Mouse (Mus musculus) frontal cortex, postnatal 36 days (tissue): ENCODE results near the gene Camta1.
A peak's percentile ranks its signal among the peaks of the same experiment; 100 is the strongest.

ENCODE experiments used
- DNase-seq, 2 experiments: peaks; one replicate each; pipeline ENCODE4 v3.0.0; 2022; ENCODE audit warnings: low spot score in 2 of 2

Gene Camta1

DNA sequence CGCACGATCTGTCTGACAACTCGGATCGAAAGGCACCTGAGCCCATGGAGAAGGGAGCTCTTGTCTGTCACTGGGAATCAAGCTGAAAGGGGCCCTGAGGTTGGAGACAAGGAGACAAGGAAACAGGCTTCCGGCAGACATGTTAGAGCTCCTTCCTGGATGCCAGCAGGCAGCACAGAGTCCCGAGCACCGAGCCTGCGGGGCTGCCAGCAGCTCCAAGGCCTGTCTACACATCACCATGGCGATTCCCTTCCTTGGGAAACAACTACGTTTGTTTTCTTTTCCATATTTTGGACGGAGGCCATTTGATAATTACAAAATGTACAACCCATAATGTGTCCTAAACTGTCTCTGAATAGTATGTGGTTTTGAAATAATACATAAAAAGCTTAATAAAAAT is 122.8 kb downstream of the Camta1 start:
- DNase-seq, result no peak

DNA sequence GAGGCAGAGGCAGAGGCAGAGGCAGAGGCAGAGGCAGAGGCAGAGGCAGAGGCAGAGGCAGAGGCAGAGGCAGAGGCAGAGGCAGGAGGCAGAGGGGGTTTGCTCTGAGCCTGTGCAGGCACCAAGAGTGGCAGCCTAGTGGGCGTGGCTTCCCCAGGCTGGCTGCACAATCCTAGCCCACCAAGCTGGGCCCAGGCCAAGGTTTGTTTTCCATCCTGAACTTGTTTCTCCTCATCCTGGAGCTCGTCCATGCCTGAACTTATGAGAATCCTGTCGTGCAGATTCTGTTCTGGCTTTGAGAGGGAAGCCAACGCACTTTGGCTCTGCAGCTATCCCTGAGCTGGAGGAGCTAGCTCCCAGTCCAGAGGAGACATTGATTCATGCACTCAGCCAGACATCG is 123.4 kb downstream of the Camta1 start:
- DNase-seq, result no peak

DNA sequence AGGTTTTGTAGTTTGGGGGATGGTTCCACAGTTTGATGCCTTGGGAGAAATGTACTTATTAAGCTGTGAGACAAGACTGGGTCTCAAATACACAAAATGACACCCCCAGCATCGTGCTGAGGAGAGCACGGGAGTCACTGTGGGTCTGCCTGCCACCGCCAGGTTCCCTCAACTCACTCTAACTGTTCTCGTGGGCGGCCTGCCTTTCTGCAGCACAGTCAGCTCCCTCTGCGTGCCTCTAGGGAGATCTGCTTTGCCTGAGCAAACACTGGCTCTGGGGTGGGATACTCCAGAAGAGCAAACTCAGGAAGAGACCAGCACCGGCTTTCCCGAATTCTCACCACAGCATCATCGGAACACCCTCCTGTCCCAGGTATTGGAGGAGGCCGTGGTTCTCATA is 129.0 kb downstream of the Camta1 start:
- no peak for DNase-seq

DNA sequence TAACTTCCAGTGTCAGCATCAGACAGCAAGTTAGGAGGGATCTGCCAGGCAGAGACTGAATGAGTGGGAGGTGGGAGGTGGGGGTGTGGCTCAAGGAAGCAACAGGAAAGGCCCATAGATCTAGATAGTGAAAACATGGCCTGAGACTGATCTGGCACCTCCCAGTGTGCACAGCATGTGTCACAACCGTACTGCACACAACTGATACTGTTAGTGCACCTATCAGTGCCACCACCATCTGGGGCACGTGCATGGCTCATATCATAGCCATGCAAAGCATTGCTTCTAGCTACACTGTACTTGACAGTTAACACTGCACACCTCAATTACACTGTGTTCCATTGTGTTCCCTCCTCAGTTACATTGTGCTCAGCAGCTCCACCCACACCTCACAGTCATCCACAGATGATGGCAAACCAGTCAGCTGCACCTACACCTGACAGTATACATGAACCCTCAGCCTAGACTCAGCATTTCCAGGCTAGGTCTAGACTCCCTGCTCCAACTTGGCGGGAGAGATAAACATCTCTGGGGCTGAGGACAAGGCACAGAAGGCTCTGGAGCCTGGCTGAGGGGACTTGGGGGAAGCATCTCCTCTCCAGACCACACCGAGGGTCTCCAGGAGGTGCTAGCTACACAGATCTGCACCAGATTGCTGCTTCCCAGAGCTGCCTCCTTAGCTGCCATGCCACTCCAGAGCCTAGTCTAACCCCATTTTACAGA is 131.5 kb downstream of the Camta1 start:
- DNase-seq, result no peak

DNA sequence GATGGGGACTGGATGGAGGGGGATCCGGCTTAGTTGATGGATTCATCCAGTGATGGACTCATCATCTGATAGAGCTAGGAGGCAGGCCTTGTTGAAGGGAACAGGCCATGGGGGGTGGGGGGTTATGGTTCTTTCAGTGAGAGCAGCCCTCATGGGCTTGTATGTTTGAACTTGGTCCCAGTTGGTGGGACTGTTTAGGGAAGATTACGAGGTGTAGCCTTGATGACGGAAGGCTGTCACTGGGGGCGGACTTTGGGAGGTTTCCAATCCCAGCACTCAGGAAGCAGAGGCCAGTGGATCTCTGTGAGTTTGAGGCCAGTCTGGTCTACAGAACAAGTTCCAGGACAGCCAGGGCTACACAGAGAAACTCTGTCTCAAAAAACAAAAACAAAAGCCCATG is 132.6 kb downstream of the Camta1 start:
- no peak for DNase-seq

DNA sequence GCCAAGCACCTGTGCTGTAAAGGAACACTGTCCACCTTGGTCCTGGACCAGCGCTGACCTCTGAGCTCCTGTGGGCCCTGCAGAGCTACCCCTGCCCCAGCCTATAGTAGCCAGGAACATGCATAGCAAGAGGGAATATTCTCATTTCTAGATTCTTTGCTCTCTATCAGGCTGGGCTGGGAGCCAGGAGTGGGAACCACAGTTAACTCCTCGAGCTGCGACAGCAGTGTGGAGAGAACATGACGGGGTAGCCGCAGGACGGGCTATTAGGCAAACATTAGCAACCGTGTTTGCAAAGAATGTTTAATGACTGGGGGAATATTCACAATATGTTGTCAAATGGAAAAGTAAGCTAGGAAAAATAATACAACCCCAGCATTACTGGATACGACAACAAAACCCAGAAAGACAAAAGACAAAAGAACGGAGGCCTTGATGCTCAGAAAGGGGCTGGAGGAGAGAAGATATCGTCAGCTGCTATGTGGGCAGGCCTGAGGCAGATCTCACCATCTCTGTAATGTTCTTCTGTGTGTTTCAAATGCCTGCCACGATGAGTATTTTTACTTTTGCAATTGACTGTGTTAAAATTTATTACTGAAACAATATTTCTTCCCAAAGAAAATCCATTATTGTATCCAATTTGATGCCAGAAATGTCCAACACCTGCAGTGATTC is 133.1 kb downstream of the Camta1 start:
- peak in 1 of 2 experiments; percentile 45 for DNase-seq

DNA sequence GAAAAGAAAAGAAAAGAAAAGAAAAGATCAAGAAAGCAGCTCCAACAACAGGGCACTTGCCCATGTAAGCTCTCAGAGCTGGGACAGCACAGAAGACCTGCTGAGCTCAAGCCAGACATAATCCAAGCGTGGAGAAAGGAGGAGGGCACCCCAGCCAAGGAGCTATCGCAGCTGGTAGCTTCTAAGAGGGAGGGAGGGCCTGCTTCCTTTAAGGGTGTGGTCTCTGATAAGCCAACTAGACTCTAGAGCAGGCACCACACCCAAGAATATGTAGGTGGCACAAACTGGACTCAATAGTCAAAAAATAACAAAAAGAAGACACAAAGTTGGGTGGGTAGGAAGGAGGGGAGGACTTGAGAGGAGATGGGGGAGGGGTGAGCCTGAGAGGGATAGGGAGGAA is 135.3 kb downstream of the Camta1 start:
- no peak for DNase-seq

DNA sequence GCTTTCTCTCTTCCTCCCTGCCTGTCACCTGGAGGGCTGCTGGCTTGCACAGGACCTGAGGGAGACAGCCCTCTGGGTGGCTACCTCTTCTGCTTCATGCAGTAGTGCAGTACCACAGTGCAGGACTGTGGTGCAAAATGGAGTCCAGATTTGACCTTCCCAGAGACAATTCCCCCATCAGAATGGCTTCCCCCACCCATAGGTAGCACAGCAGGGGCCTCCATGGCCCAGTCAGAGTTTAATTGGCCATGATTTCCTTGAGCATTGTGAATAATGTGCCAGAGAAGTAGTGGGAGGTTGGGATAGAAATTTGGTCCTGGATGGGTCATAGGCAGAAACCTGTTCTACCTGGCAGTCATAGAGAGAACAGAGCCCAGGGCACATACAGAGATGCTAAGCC is 136.8 kb downstream of the Camta1 start:
- no peak for DNase-seq

DNA sequence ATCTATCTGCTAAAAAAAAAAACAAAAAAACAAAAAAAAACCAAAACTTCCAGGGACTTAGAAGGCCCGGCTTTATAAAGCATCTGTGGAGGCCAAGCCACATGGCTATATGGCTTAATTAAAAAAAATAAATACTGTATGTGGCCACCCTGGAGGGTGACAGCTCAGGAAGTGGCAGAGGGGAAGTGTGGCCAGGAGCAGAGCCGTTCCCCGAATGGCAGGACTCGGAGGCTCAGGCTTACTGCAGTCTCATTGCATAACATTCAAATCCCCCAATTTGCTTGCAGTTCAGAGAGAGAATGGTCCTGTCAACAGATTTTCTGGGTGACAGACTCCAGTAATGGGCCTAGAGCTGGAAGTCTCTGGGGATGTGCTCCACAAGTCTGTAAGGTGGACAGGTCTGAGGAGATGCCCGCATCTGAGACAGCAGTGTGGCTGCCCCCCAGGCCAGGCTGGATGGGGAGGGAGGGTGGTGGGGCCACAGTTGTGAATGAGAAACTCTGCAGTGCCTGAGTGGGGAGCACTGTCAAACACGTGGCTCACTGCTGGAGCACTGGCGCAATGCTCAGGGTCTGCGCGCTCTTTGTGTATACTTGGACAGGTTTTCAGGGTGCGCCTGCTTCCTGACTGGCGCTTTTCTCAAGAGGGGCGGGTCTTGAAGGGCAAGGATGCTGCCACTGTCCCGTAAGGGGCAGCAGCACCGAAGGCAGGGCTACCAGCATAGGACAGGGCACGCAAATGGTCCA is 140.8 kb downstream of the Camta1 start:
- no peak for DNase-seq

DNA sequence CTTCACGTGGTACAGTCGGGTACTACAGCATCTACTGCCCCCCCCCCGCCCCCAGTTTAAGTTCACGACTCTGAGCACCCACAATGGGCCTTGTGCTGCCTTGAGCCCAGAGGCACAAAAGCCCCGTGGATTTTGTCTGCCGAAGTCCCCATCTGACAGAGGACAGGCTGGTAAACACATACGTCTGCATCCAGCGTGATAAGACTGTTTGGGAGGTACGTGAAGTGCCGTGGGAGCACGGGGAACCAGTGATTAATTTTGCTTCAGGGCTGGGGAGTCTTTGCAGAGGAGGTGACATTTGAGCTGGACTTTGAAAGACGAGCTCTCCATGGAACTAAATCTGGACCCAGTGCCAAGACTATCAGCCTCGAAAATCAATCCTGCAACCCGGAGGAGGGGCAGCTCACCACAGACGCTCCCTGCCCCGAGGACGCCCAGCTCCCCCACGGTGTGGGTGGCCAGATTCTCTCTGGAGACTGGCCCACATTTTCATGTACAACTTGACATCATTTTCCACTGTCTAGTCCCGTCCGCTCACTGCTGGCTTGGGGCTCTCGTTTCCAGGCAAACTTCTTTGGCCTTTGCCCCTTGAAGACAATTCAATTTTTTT is 142.7 kb downstream of the Camta1 start:
- no peak for DNase-seq

DNA sequence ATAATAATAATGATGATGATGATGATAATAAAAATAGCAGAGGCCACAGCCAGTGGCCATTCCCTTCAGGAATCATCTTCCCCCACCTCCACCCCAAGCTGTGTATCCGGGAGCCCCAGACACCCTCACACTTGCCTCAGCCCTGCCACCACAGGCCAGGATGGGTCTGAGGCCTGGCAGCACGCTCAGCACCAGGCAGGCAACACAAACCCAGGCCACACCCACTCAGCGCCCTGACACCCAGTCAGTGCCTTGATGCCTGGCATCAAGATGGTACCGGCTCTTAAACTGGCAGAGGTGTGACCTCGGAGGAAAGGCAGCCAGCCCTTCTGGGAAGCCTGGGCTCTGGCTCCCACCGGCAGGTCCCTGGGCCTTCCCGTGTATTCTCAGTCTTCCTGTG is 143.8 kb downstream of the Camta1 start:
- no peak for DNase-seq

DNA sequence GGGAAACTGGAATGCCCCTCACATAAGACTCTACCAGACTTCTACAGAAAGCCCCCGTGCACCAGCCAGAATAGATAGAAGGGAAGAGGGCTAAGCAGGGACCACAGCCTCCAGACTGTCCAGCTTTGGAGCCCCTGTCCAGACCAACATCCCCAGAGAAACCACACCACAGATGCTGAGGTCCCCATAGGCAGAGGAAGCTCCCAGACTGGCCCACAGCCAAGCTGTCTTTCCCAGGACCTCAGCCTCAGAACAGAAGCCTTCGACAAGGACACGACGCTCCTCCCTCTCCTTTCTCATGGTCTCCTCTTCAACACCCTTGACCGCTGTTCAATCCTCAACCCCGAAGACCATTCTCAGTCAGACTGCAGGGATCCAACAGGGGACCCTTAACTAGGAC is 148.0 kb downstream of the Camta1 start:
- no peak for DNase-seq

DNA sequence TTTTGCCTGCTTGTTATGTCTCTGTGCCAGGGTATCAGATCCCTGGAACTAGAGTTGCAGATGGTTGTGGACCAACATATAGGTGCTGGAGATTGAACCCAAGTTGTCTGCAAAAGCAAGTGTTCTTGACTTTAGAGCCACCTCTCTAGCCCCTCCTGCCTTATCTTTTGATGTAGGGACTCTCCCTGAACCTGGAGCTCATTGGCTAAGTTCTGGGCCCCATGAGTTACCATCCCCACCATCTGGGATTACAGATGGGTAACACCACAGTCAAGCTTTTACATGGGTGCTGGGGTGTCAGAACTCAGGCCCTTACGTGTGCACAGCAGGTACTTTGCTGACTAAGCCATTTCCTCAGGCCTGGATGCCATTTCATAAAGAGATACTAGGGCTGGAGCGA is 150.3 kb downstream of the Camta1 start:
- no peak for DNase-seq

DNA sequence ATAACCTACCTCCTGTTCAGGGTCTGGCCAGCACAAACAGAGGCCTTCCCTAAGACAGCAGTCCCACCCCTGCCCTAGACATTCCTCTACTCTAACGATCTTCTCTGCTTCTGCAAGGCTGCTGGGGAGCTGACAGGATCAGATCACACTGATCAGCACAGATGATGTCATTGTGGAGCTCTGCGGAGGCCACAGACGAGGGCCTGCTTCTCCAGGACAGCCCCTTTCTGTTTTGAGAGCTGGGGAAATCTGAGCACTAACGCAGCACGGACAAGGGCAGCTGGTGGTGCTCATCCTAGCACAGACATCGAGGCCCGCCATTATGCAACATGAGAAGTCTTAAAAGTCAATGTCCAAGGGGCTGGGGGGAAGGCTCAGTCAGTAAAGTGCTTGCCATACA is 151.2 kb downstream of the Camta1 start:
- DNase-seq, result no peak

DNA sequence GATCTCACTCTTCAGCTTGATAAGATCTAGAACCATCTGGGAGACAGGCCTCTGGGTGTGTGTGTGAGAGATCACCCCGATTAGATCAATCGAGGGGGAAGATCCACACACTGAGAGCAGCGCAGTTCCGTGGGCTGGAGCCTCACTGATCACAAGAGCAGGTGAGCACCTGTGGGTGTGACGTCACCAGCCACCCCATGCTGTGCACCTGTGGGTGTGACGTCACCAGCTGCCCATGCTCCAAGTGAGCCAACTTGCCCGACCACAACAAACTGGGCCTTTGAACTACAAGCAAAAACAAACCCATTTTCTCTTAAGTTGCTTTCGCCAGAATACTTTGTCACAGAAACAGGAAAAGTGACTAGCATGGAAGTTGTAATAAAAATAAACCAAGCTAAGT is 152.4 kb downstream of the Camta1 start:
- no peak for DNase-seq

DNA sequence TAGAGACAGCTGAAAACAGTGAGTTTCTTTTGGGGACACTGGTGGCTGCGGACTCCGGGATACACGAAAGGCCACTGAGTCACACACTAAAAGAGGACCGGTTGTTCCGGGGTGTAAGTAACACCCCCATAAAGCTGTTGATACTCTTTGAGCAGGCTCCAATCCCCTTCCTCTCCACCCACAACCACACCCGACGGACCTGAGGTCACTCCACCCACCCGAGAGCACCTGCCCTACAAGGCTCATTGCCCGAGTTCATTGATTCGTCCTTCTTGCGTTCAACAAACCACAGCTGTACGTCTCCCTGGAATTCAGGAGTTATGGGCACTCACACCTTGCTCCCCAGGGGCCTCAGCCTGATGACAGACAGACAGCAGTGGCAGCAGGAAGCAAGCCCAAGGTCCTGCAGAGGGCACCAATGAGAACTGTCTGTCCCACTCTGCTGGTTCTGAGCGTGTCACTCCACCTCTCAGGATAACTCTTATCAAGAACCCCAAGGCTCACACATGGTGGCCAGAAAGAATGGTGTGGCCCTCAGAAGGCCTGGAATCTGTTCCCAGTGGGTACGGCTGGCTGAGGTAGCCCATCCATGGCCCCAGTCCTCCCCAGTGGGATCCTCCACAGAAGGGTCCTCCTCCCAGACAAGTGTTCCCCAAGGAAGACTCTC is 158.5 kb downstream of the Camta1 start:
- DNase-seq, result no peak

DNA sequence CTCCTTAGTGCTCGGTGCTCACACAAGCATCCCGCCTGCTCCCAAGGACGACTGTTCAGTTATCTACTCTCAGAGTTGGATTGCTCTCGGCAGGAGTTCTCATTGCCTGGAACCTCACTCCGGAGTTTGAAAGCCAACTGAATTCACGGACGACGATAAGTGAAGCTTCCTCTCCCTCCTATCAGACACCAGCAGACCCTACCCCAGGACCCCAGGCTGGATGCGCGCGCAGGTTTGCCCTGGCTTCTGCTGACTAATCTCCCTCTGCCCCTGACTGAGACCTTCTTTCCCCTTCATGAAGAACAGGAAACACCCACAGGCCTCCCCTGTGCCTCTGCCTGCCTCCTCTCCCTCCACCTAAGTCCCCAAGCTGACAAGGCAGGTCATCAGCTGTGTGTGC is 159.2 kb downstream of the Camta1 start:
- no peak for DNase-seq

DNA sequence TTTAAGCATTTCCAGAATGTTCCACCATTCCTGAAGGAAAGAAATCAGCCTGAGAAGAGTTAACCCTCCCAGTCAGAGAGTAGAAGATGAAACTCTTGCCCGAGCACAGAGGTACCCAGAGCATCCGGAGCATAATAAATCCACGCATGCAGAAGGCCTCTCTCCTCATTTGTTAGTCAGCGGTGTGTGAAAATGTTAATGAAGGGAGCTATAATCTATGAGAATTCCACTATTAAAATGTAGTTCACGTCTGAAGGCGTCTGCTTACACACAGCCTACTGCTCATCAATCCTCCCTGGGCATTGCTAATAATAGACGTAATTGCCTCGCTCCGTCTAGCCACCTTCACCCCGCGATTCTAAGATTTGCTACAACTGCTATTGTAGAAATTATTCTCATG is 165.7 kb downstream of the Camta1 start:
- no peak for DNase-seq

DNA sequence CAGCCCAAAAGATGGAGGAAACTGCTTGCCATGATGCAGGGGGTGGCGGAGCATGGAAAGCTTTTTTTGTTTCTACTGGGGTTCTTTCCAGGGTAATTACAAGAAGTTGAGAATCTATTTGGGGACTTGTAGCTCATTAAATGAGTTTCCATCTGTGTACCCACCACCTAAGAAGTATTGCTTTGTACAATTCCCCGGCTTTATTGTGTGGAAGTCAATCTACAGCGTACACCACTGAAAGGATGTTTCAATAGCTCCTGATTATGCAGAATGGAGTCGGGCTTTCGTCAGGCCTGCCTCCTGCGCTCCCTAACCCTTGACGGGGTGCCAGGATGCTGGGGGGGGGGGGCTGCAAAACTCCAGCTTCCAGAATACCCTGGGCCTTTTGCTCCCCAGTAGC is 167.1 kb downstream of the Camta1 start:
- DNase-seq, result no peak

DNA sequence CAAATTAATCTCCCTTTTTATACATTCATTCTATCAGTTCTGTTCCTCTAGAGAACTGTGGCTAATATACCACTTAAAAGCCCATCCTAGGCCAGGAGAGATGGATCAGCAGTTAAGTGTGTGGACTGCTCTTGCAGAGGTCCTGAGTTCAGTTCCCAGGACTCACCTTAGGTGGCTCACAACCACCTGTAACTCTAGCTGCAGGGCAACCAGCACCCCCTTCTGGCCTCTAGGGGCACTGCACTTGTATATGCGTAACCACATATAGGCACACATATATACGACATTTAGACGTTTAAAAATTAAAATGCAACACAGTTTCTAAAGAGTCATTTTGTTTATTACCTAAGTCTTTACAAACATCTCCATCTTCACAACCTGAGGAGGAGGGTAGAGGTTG is 167.6 kb downstream of the Camta1 start:
- no peak for DNase-seq

DNA sequence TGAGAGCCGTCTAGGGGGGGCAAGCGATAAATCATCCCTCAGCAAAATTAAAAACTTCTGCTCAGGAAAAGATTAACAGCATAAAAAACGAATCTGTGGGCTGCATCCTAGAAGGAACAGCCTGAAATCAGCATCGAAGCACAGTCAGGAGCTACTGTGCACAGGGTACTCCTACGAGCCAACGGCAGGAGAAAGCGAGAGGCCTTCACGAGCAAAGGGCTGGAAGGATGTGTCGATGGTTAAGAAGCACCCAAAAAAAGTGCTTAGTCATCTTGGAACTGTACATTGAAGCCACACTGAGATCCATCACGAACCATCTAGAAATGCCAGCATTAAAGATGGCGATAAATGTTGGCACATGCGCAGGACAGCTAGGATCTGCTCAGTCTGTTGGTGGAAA is 171.6 kb downstream of the Camta1 start:
- peak in 1 of 2 experiments; percentile 16 for DNase-seq

DNA sequence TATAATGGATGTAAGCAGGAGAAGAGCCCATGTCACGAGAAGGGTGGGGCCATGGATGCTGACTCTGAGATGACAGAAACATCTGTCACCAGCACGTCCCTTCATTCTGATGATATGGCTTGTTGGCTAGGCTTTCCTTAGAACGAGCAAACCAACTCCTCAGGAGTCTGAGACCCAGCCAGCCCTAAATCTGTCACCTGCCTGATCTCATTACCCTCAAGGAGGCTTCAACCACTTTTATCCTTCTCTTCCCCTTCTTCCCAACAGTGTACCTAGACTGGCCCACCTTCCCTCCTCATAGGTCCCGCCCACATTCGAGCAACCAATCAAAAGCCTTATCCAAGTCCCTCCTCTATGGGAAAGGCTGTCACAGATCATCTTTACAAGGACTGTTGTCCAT is 173.5 kb downstream of the Camta1 start:
- DNase-seq, result no peak
